Comparison of ENCODE assay signal across 13 mouse cellular contexts in genomic region chr1:91618527-91619135, GRCm38 (mm10).
DNase-seq lines count a peak whose midpoint lies in the region; ATAC-seq lines count a peak whose summit lies in the region.
"Had no signal": no experiment of that assay in that cellular context is flagged by ENCODE, and none has a peak within 500 bp of the region (broad histone marks: within the 10 kb centered on the region; RNA-seq: fewer than 3 reads in every experiment).

No protein-coding gene starts in this region.

- no peak overlapping the region for H3K4me3 ChIP-seq in limb, embryonic 11.5 days (ENCODE audit: low read depth, low read length)
- H3K4me3 ChIP-seq: heart, adult 2 months had no signal

- no peaks in the 10 kb centered on the region for H3K27me3 ChIP-seq in limb, embryonic 11.5 days (ENCODE audit: control insufficient read depth, insufficient read depth, low read length)

- 0 out of 2 replicates have a peak, but pooled peaks have one; percentile 54 for ATAC-seq in limb, embryonic 11.5 days (ENCODE audit: insufficient number of reproducible peaks, low FRiP score, low TSS enrichment, low read depth)
- ATAC-seq: activated CD4-positive, CD25-positive, alpha-beta regulatory T cell, adult 4 months had no signal

- peak overlapping the region; percentile 12; the same call in 1 of the 2 replicates for H3K9ac ChIP-seq in limb, embryonic 11.5 days (ENCODE audit: low read length)

- intact Hi-C loops in heart, postnatal 10 days (cut with DNase I), result no loop called here
- intact Hi-C loops in heart, postnatal 36 days (cut with DNase I), result no loop called here
- intact Hi-C loops in gastrocnemius, postnatal 36 days (cut with DNase I), result no loop called here

- peaks cover 22% of the 10 kb centered on the region for H3K4me1 ChIP-seq in limb, embryonic 11.5 days (ENCODE audit: control insufficient read depth, insufficient read depth, low read length)

- H3K9me3 ChIP-seq in limb, embryonic 11.5 days (ENCODE audit: control insufficient read depth, low read length), result no peaks in the 10 kb centered on the region

- H3K36me3 ChIP-seq in limb, embryonic 11.5 days (ENCODE audit: control insufficient read depth, insufficient read depth, low read length), result no peaks in the 10 kb centered on the region

- H3K27ac ChIP-seq in limb, embryonic 11.5 days (replicated peaks; ENCODE audit: low read depth, low read length), result 0 out of 2 replicates have a peak overlapping the region, but pooled peaks have one; percentile 5
- H3K27ac ChIP-seq: heart, adult 2 months; kidney, postnatal 0 days had no signal

- H3K4me2 ChIP-seq in limb, embryonic 11.5 days (ENCODE audit: low read depth, severe bottlenecking), result no peak overlapping the region

- WGBS in limb, embryonic 11.5 days, result 35% methylated on average over 14 of the region's 14 CpGs

- DNase-seq in heart, postnatal 10 days, result peak; percentile 29 to 37
- DNase-seq in heart, postnatal 36 days, result no peak
- peak; percentile 52 for DNase-seq in ovary, postnatal 14 days (ENCODE audit: low spot score)
- no peak for DNase-seq in ovary, adult 18-20 months (ENCODE audit: low spot score)
- no peak for DNase-seq in limb, embryonic 11.5 days (ENCODE audit: low spot score)
- DNase-seq in lung, postnatal 25 days (ENCODE audit: low spot score), result peak; percentile 40
- DNase-seq in gastrocnemius, postnatal 36 days, result no peak
- DNase-seq in cerebellum, adult 8-10 months, result no peak
- DNase-seq: heart, adult 2 months; retina, postnatal 1 day; thymus, postnatal 4 days had no signal

Comparison
In these comparisons a context has a peak if more than half of its experiments do, and no peak if none do; other contexts are left out.
1. DNase-seq: peak in heart, postnatal 10 days (2 of 2), ovary, postnatal 14 days (single experiment) and lung, postnatal 25 days (single experiment); none in heart, postnatal 36 days (0 of 2), ovary, adult 18-20 months (single experiment), limb, embryonic 11.5 days (single experiment), gastrocnemius, postnatal 36 days (0 of 2) and cerebellum, adult 8-10 months (single experiment).